8 mouse cellular contexts compared by ENCODE assay signal in the genomic region with DNA sequence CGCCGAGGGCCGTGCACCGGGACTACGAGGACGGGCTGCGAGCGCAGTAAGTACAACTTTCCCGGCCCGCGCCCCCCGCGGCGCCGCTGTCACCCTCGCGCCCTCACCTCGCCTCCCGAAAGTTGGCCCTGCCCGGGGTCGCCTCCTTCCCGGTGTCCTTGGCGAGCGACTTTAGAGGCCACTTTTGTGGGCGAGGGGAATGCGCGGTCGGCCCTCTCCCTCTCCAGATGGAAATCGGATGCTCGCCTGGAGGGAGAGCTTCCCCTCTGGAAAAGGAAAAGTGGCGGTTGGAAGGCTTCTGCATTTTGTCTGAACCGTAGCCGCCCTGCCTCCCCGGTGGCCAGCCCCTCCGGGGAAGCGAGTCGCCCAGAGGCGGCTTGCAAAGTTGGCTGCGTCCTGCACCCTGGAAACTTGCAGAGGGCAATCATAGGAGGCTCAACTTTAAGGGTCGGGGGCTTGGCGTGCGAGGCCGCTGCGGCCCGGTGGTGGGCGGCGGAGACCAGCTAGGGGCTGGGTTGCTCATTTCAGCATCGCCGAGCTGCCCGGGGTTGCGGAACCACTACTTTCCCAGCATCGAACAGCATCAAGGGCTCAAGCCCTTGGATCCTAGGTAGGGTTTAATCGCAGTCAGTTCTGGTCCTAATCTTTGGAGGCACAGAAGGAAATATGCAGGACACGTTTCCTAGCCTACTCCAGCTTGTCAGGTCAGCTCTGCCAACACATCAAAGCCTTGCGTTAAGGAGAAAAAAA. TPM values are rescaled to one million over a fixed set of nuclear protein-coding genes. Genes with fewer than 3 reads are reported as not detected.
A peak's percentile ranks its signal among the peaks of the same experiment; 100 is the strongest.
DNase-seq lines count a peak whose midpoint lies in the region; ATAC-seq and TF ChIP-seq lines count a peak whose summit lies in the region.

No protein-coding gene starts in this region.

- H3K4me3 ChIP-seq in ES-E14 (ENCODE audit: insufficient read depth in 1 of 2, low read depth in 1 of 2, low read length in 2 of 2, poor library complexity in 1 of 2, severe bottlenecking in 1 of 2), result peak overlapping the region; percentile 77 to 90
- H3K4me3 ChIP-seq in heart, embryonic 13.5 days, result peak overlapping the region; percentile 88
- H3K4me3 ChIP-seq in midbrain, embryonic 10.5 days, result peak overlapping the region; percentile 77
- H3K4me3 ChIP-seq in testis, adult 2 months (ENCODE audit: control insufficient read depth, low read depth, low read length), result peak overlapping the region; percentile 90

- H3K27ac ChIP-seq in ES-E14 (ENCODE audit: insufficient read depth, low read depth, low read length, poor library complexity, severe bottlenecking), result no peak overlapping the region
- peak overlapping the region; percentile 97 for H3K27ac ChIP-seq in heart, embryonic 13.5 days (replicated peaks)
- H3K27ac ChIP-seq in midbrain, embryonic 10.5 days (replicated peaks), result peak overlapping the region; percentile 86
- peak overlapping the region; percentile 23 for H3K27ac ChIP-seq in testis, adult 2 months (ENCODE audit: control insufficient read depth, insufficient read depth, low read depth, low read length)

- peak; percentile 32 for ATAC-seq in cerebellum, adult (ENCODE audit: insufficient number of reproducible peaks, low FRiP score, low TSS enrichment)
- no peak for ATAC-seq in heart, embryonic 13.5 days (ENCODE audit: extremely low read depth, insufficient number of reproducible peaks, low FRiP score, low TSS enrichment)

- no peak for TF ChIP-seq CTCF in testis, adult 2 months (IDR thresholded peaks at IDR 0.05; ENCODE audit: control insufficient read depth, insufficient read depth, insufficient replicate concordance, low read depth, low read length)

- no peak for TF ChIP-seq POLR2A in testis, adult 2 months (IDR thresholded peaks at IDR 0.05; ENCODE audit: control insufficient read depth, low read depth, low read length)

- WGBS in heart, embryonic 13.5 days, result under 1% methylated on average over 55 of the region's 55 CpGs
- under 1% methylated on average over 55 of the region's 55 CpGs for WGBS in midbrain, embryonic 10.5 days

- H3K9ac ChIP-seq in ES-E14 (ENCODE audit: insufficient read depth, low read depth, low read length, poor library complexity, severe bottlenecking), result peak overlapping the region; percentile 45
- peak overlapping the region; percentile 94 for H3K9ac ChIP-seq in heart, embryonic 13.5 days

- no peaks in the 10 kb centered on the region for H3K9me3 ChIP-seq in ES-E14 (ENCODE audit: control insufficient read depth, insufficient read depth, low read depth, low read length)
- no peaks in the 10 kb centered on the region for H3K9me3 ChIP-seq in heart, embryonic 13.5 days
- H3K9me3 ChIP-seq in midbrain, embryonic 10.5 days (replicated peaks), result no peaks in the 10 kb centered on the region

- H3K36me3 ChIP-seq in ES-E14 (ENCODE audit: control insufficient read depth, insufficient read depth, low read length, poor library complexity, severe bottlenecking), result no peaks in the 10 kb centered on the region
- H3K36me3 ChIP-seq in heart, embryonic 13.5 days, result peaks cover 15% of the 10 kb centered on the region
- 0 out of 2 replicates have a peak, but pooled peaks cover 6% of the 10 kb centered on the region for H3K36me3 ChIP-seq in midbrain, embryonic 10.5 days
- H3K36me3 ChIP-seq in testis, adult 2 months (ENCODE audit: control insufficient read depth, insufficient read depth, low read length), result no peaks in the 10 kb centered on the region

- in situ Hi-C loops in ES-E14 (cut with MboI; ENCODE audit: low sequenced_read_pairs in 2 of 2, unreplicated experiment in 2 of 2), result no loop called here

- no peaks in the 10 kb centered on the region for H3K27me3 ChIP-seq in heart, embryonic 13.5 days (replicated peaks)
- H3K27me3 ChIP-seq in midbrain, embryonic 10.5 days (ENCODE audit: low read depth, poor library complexity, severe bottlenecking), result peaks cover 13% of the 10 kb centered on the region
- no peaks in the 10 kb centered on the region for H3K27me3 ChIP-seq in testis, adult 2 months (ENCODE audit: control insufficient read depth, insufficient read depth, low read length)

- peak overlapping the region; percentile 80 for H3K4me2 ChIP-seq in heart, embryonic 13.5 days

- no peak for DNase-seq in cerebellum, postnatal 10 days
- DNase-seq in ES-E14 (ENCODE audit: low read depth, low spot score), result no peak
- peak; percentile 72 for DNase-seq in embryo, embryonic 9.5 days (ENCODE audit: extremely low spot score)
- DNase-seq in kidney, postnatal 4 days, result peak; percentile 62 to 76
- DNase-seq in midbrain, embryonic 10.5 days (ENCODE audit: low spot score), result peak; percentile 72

- no peaks in the 10 kb centered on the region for H3K4me1 ChIP-seq in ES-E14 (ENCODE audit: control insufficient read depth in 2 of 2, insufficient read depth in 2 of 2, low read length in 2 of 2, poor library complexity in 1 of 2)
- H3K4me1 ChIP-seq in heart, embryonic 13.5 days, result peaks cover 50% of the 10 kb centered on the region
- peaks cover 26% of the 10 kb centered on the region for H3K4me1 ChIP-seq in midbrain, embryonic 10.5 days
- peaks cover 11% of the 10 kb centered on the region for H3K4me1 ChIP-seq in testis, adult 2 months (ENCODE audit: control insufficient read depth, insufficient read depth, low read length)

TF ChIP-seq in ES-E14, 5 proteins besides CTCF, POLR2A, EP300 and RAD21:
- peak; percentile 61; the same call in 1 of the 2 replicates for TF ChIP-seq ZNF384 (IDR thresholded peaks at IDR 0.05; ENCODE audit: low read depth, low read length)
- TF ChIP-seq HCFC1 (IDR thresholded peaks at IDR 0.05; ENCODE audit: borderline replicate concordance, insufficient read depth, low read length), result no peak

RNA-seq across cellular contexts. Expression of a gene that starts 0.5 kb away (rescaled TPM):
- 6.6 and 9.0 TPM in 2 replicates for total RNA-seq in ES-E14 (2012; rRNA removed)
- 7.4 and 7.6 TPM in 2 replicates for polyA plus RNA-seq in heart, embryonic 13.5 days (2015; fragmentation: Nextera tagmentation; extraction: Ambion mirVana)
- polyA plus RNA-seq in midbrain, embryonic 10.5 days (2016; fragmentation: Nextera tagmentation; extraction: Ambion mirVana), result 3.0 and 3.6 TPM in 2 replicates
- 3.1 and 3.9 TPM in 2 replicates for polyA plus RNA-seq in testis, adult 2 months (2012; rRNA removed)

Comparison
In these comparisons a context has a peak if more than half of its experiments do, and no peak if none do; other contexts are left out.
1. DNase-seq: peak in embryo, embryonic 9.5 days (single experiment), kidney, postnatal 4 days (2 of 2) and midbrain, embryonic 10.5 days (single experiment); none in cerebellum, postnatal 10 days (0 of 2) and ES-E14 (single experiment).
2. Peak in every context shown above with its lines, with median percentiles within 50 percentile points of each other: H3K4me3 ChIP-seq.